Mouse (Mus musculus) lung, adult 2 months (tissue): ENCODE data around the gene Cdk4. TPM values are rescaled to one million over a fixed set of nuclear protein-coding genes. Genes with fewer than 3 reads are reported as not detected.

Experiments used
- DNase-seq: peaks from one replicate; pipeline ENCODE4 v3.0.0; 2022
- H3K4me1 ChIP-seq: fragments of 200-500 bp; 2 replicates; pipeline ENCODE4 v1.6.1; 2011; ENCODE audit warnings: low read length; ENCODE audit not compliant: control insufficient read depth, insufficient read depth
- H3K4me3 ChIP-seq: fragments of 200-500 bp; replicated peaks from 2 replicates; pipeline ENCODE3; 2011; ENCODE audit warnings: low read depth, mild to moderate bottlenecking, control low read depth, low read length; ENCODE audit errors: extremely low read depth
- CTCF ChIP-seq: fragments of 200-500 bp; IDR thresholded peaks from 2 replicates; pipeline ENCODE4 v1.5.1; 2011; ENCODE audit warnings: mild to moderate bottlenecking, low read length, control low read depth; ENCODE audit not compliant: insufficient read depth
- POLR2A ChIP-seq: fragments of 200-500 bp; IDR thresholded peaks from 2 replicates; pipeline ENCODE4 v1.6.1; 2011; ENCODE audit warnings: low read depth, mild to moderate bottlenecking, control low read depth, low read length, borderline replicate concordance; ENCODE audit errors: extremely low read depth
- WGBS: fragments of 180-500 bp; shearing (Covaris S2); methylation state at CpG from one replicate; pipeline ENCODE4 v1.1.7; 2018; 5-methylcytosine and 5-hydroxymethylcytosine counted together
- polyA plus RNA-seq: library from polyadenylated mRNA; depleted of rRNA; stranded (reverse); fragments of >200 nt; gene quantifications from 2 replicates; pipeline ENCODE4 v1.2.3, GENCODE M21; 2012

Gene Cdk4
- polyA plus RNA-seq, 1 experiment, result 182 TPM

DNA sequence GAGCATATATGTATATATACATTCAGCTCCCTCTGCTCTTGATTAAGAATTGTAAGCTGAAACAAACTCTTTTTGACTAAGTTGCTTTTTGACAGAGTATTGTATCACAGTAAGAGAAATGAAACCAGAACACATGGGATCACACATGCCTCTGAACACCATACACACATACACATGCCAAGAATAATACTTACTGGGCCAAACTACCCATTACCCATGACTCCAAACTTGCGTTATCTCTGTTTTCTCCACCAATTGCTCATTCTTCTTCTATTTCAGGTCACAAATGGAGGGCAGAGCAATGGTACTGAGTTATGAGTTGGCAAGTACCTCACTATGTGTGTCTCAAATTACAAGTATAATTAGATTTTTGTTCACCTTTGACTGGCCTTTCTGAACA is 10.6 kb downstream of the Cdk4 start:
- Histone ChIP-seq H3K4me1 (peaks cover 7% of the 10 kb centered on the region), H3K4me3 (no peak overlapping the region)
- TF ChIP-seq POLR2A, result no peak
- no peak for TF ChIP-seq CTCF
- WGBS, result 85% methylated on average over 1 of the region's 1 CpGs
- no peak for DNase-seq

GRCm38 (mm10) chr10:127075080-127075479 is 11.7 kb downstream of the Cdk4 start, which contains the start of gene Agap2:
TSS of gene Agap2 (plus strand) at chr10:127075284.
- peaks cover 3% of the 10 kb centered on the region for H3K4me1 ChIP-seq
- H3K4me3 ChIP-seq, result peak within 1 kb of the TSS; percentile 57
- no peak for DNase-seq
- WGBS, result 47% methylated on average over 9 of the region's 9 CpGs
- TF ChIP-seq POLR2A, result no peak
- 0 out of 2 replicates have a peak, but pooled peaks have one; percentile 3 for TF ChIP-seq CTCF

GRCm38 (mm10) chr10:127075651-127076050 is 12.3 kb downstream of the Cdk4 start:
- DNase-seq, result no peak
- WGBS, result 50% methylated on average over 8 of the region's 8 CpGs
- TF ChIP-seq POLR2A, result no peak
- no peak for TF ChIP-seq CTCF
- Histone ChIP-seq H3K4me1 (peaks cover 3% of the 10 kb centered on the region), H3K4me3 (peak overlapping the region; percentile 57)

- TF ChIP-seq POLR2A (no peak), CTCF (no peak)
- DNase-seq, result no peak
- 35% methylated on average over 4 of the region's 4 CpGs for WGBS
- Histone ChIP-seq H3K4me1 (peaks cover 3% of the 10 kb centered on the region), H3K4me3 (no peak overlapping the region)
These were observed 12.7 kb downstream of the Cdk4 start for GRCm38 (mm10) chr10:127076082-127076481.

DNA sequence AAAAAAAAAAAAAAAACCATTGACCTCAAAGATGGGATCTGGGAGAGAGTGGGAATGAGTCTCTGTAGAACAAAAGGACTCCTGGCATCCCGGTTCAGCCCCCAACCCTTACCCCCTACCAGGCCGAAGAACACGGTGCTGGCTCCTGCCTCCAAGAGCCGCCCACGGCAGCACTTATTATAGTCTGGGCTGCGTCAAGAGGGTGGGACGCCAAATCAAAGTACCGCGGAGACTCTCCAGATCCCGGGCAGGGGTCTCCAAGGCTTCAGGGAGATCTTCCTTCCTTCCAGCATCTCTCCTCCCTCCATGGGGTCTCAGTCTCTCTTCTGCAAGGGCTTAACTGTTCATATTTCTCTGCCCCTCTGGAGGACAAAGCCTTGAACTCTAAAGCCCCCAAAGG is 14.2 kb downstream of the Cdk4 start:
- H3K4me1 ChIP-seq, result peaks cover 3% of the 10 kb centered on the region
- TF ChIP-seq CTCF (no peak), POLR2A (no peak)
- 19% methylated on average over 10 of the region's 10 CpGs for WGBS

DNA sequence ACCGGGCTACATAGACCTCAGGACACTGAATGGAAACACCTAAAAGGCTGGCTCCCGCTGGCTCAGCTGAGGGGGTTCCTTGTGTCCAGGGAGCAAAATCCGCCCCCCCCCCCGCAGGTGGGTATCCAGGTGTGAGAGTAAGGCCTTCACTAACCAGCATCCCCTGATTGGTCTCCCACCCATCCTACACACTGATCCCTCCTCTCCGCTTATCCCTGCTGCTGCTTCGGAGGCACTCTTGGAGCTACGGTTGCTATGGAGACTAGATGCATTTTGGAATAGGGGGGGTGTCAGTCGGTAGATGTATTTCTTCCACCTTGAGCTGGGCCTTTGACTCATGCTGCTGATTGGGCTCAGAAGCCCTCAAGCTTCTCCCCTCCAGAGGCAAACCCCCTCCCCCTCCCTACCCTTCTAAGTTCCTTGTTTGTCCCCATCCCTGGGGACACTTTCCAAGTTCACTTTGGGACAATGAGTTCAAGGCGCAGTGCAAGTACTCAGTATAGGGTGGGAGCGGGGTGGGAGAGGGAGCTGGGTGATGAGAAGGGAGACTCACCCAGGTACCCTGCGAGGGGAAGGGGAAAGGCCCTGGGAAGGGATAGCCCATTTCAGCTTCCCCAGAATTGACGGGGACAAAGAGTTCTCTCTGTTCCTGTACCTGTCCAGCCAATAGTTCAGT is 14.8 kb downstream of the Cdk4 start:
- WGBS, result 16% methylated on average over 12 of the region's 12 CpGs
- TF ChIP-seq POLR2A (no peak), CTCF (no peak)
- H3K4me3 ChIP-seq, result no peak overlapping the region
- DNase-seq, result no peak
- H3K4me1 ChIP-seq, result peaks cover 3% of the 10 kb centered on the region

More for the DNA sequence above, 14.2 kb downstream of the Cdk4 start:
- no peak for DNase-seq
- no peak overlapping the region for H3K4me3 ChIP-seq

- WGBS, result 12% methylated on average over 47 of the region's 49 CpGs
- Histone ChIP-seq H3K4me3 (peak overlapping the region; percentile 13), H3K4me1 (peaks cover 3% of the 10 kb centered on the region)
- DNase-seq, result no peak
- TF ChIP-seq CTCF (no peak), POLR2A (no peak)
These were observed 15.6 kb downstream of the Cdk4 start for GRCm38 (mm10) chr10:127078677-127079575.

GRCm38 (mm10) chr10:127079665-127080391 is 16.5 kb downstream of the Cdk4 start:
- Histone ChIP-seq H3K4me1 (peaks cover 3% of the 10 kb centered on the region), H3K4me3 (no peak overlapping the region)
- 20% methylated on average over 70 of the region's 70 CpGs for WGBS
- DNase-seq, result no peak
- TF ChIP-seq POLR2A, result no peak
- no peak for TF ChIP-seq CTCF

- TF ChIP-seq POLR2A (no peak), CTCF (no peak)
- H3K4me3 ChIP-seq, result no peak overlapping the region
- DNase-seq, result no peak
These were observed 17.8 kb downstream of the Cdk4 start for GRCm38 (mm10) chr10:127080901-127081780.

More at GRCm38 (mm10) chr10:127080901-127081780, 17.8 kb downstream of the Cdk4 start:
- 11% methylated on average over 48 of the region's 48 CpGs for WGBS
- peaks cover 3% of the 10 kb centered on the region for H3K4me1 ChIP-seq
